Mouse (Mus musculus): Measurements from ENCODE around the gene Cers3.

DNA sequence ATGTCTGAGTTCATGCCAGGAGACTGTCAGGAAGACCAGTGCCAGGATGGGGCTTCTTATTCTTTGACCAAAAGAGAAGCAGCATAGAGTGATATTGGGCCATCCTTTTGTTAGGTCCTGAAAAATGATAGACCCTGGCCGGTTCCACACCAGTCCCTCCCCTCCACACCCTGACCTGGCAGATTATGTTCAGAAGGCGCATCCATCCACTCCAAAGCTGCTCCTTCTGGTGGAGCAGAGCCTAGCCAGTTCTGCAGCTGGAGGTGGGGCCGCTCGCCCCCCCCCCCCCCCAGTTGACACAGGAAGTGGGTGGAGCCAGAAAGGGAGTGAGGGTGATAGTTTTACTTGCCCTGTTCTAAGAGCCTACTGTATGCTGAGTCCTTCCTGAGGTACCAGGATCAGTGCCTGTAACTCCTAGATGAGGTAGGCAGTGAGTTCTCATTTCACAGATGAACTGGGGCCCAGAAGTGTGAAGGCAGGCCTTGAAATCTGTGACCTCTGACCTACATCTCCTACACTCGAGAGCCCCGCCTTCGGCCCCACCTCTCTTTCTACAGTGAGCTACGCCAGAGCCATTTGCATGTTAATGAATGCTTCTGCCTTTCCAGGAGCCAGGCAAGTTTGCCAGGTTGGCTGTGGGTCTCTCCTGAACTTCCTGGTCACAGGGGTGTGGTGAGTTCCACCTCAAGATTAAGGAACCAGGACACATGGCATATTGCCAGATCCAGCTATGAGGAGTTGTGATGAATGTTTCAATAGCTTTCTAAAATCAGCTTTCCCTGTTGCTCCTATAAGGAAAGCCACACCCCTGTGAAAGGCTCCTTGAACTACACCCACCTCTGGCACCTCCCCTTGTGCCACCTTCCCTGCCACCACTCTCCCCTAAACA is 46.8 kb downstream of the Cers3 start:
- TF ChIP-seq ZNF384 (IDR thresholded peaks at IDR 0.05; ENCODE audit: low read depth, low read length) (no peak), CHD2 (IDR thresholded peaks at IDR 0.05; ENCODE audit: low read depth, low read length) (no peak), HCFC1 (IDR thresholded peaks at IDR 0.05; ENCODE audit: borderline replicate concordance, insufficient read depth, low read length) (no peak), ZC3H11A (IDR thresholded peaks at IDR 0.05; ENCODE audit: borderline replicate concordance, low read depth, low read length) (no peak)
